Mouse (Mus musculus): ENCODE measurements around the gene Dst. TPM values are rescaled to one million over a fixed set of nuclear protein-coding genes. Genes with fewer than 3 reads are reported as not detected.

Dst gene
- polyA plus RNA-seq, 2 experiments, result 4.3 to 5.0 TPM

GRCm38 (mm10) chr1:34135535-34135934 is 227.5 kb downstream of the Dst start:
- Histone ChIP-seq H3K27ac (no peak overlapping the region), H3K4me2 (ENCODE audit: low read depth) (no peak overlapping the region), H3K4me1 (replicated peaks; ENCODE audit: control insufficient read depth in 2 of 2, insufficient read depth in 2 of 2, low read length in 1 of 2) (0 out of 4 replicates have a peak, but pooled peaks cover 0 to 2% of the 10 kb centered on the region in 2 experiments), H3K27me3 (ENCODE audit: control insufficient read depth, insufficient read depth, low read length) (no peaks in the 10 kb centered on the region), H3K9ac (replicated peaks) (no peak overlapping the region), H3K4me3 (ENCODE audit: insufficient read depth in 1 of 2, low read depth in 2 of 2, low read length in 2 of 2) (no peak overlapping the region), H3K36me3 (replicated peaks; ENCODE audit: control insufficient read depth, insufficient read depth, low read depth) (no peaks in the 10 kb centered on the region), H3K9me3 (ENCODE audit: control insufficient read depth, low read length) (no peaks in the 10 kb centered on the region)
- WGBS (ENCODE audit: insufficient replicate concordance), result 65% methylated on average over 3 of the region's 3 CpGs
- TF ChIP-seq CTCF (IDR thresholded peaks at IDR 0.05; ENCODE audit: low read depth) (no peak), EP300 (IDR thresholded peaks at IDR 0.05; ENCODE audit: low read depth) (no peak)
- ATAC-seq (ENCODE audit: insufficient read depth) (no peak), DNase-seq (ENCODE audit: low read depth in 3 of 3, low spot score in 3 of 3) (no peak)

- DNase-seq (ENCODE audit: low read depth in 3 of 3, low spot score in 3 of 3) (no peak), ATAC-seq (ENCODE audit: insufficient read depth) (no peak)
- Histone ChIP-seq H3K4me2 (ENCODE audit: low read depth) (no peak overlapping the region), H3K27me3 (ENCODE audit: control insufficient read depth, insufficient read depth, low read length) (no peaks in the 10 kb centered on the region), H3K4me1 (replicated peaks; ENCODE audit: control insufficient read depth in 2 of 2, insufficient read depth in 2 of 2, low read length in 1 of 2) (0 out of 4 replicates have a peak, but pooled peaks cover 0 to 2% of the 10 kb centered on the region in 2 experiments), H3K4me3 (ENCODE audit: insufficient read depth in 1 of 2, low read depth in 2 of 2, low read length in 2 of 2) (no peak overlapping the region), H3K36me3 (replicated peaks; ENCODE audit: control insufficient read depth, insufficient read depth, low read depth) (no peaks in the 10 kb centered on the region), H3K9me3 (ENCODE audit: control insufficient read depth, low read length) (no peaks in the 10 kb centered on the region), H3K9ac (replicated peaks) (no peak overlapping the region), H3K27ac (no peak overlapping the region)
- 58% methylated on average over 13 of the region's 13 CpGs for WGBS (ENCODE audit: insufficient replicate concordance)
- no peak for TF ChIP-seq EP300 (IDR thresholded peaks at IDR 0.05; ENCODE audit: low read depth)
- TF ChIP-seq CTCF (IDR thresholded peaks at IDR 0.05; ENCODE audit: low read depth), result no peak
Observed at GRCm38 (mm10) chr1:34139191-34139853, 231.3 kb downstream of the Dst start.

GRCm38 (mm10) chr1:34139871-34140471 is 231.9 kb downstream of the Dst start:
- DNase-seq (ENCODE audit: low read depth in 3 of 3, low spot score in 3 of 3), result no peak
- TF ChIP-seq EP300 (IDR thresholded peaks at IDR 0.05; ENCODE audit: low read depth) (no peak), CTCF (IDR thresholded peaks at IDR 0.05; ENCODE audit: low read depth) (no peak)
- Histone ChIP-seq H3K4me3 (ENCODE audit: insufficient read depth in 1 of 2, low read depth in 2 of 2, low read length in 2 of 2) (no peak overlapping the region), H3K9me3 (ENCODE audit: control insufficient read depth, low read length) (no peaks in the 10 kb centered on the region), H3K9ac (replicated peaks) (no peak overlapping the region), H3K27ac (no peak overlapping the region), H3K36me3 (replicated peaks; ENCODE audit: control insufficient read depth, insufficient read depth, low read depth) (no peaks in the 10 kb centered on the region), H3K4me1 (replicated peaks; ENCODE audit: control insufficient read depth in 2 of 2, insufficient read depth in 2 of 2, low read length in 1 of 2) (0 out of 4 replicates have a peak, but pooled peaks cover 0 to 2% of the 10 kb centered on the region in 2 experiments), H3K4me2 (ENCODE audit: low read depth) (no peak overlapping the region), H3K27me3 (ENCODE audit: control insufficient read depth, insufficient read depth, low read length) (no peaks in the 10 kb centered on the region)
- 50% methylated on average over 6 of the region's 6 CpGs for WGBS (ENCODE audit: insufficient replicate concordance)
- no peak for ATAC-seq (ENCODE audit: insufficient read depth)

GRCm38 (mm10) chr1:34140686-34141085 is 232.7 kb downstream of the Dst start:
- Histone ChIP-seq H3K27ac (no peak overlapping the region), H3K27me3 (ENCODE audit: control insufficient read depth, insufficient read depth, low read length) (no peaks in the 10 kb centered on the region), H3K4me2 (ENCODE audit: low read depth) (no peak overlapping the region), H3K4me1 (replicated peaks; ENCODE audit: control insufficient read depth in 2 of 2, insufficient read depth in 2 of 2, low read length in 1 of 2) (0 out of 4 replicates have a peak, but pooled peaks cover 0 to 2% of the 10 kb centered on the region in 2 experiments), H3K9me3 (ENCODE audit: control insufficient read depth, low read length) (no peaks in the 10 kb centered on the region), H3K9ac (replicated peaks) (no peak overlapping the region), H3K36me3 (replicated peaks; ENCODE audit: control insufficient read depth, insufficient read depth, low read depth) (no peaks in the 10 kb centered on the region), H3K4me3 (ENCODE audit: insufficient read depth in 1 of 2, low read depth in 2 of 2, low read length in 2 of 2) (no peak overlapping the region)
- 50% methylated on average over 3 of the region's 3 CpGs for WGBS (ENCODE audit: insufficient replicate concordance)
- no peak for DNase-seq (ENCODE audit: low read depth in 3 of 3, low spot score in 3 of 3)
- ATAC-seq (ENCODE audit: insufficient read depth), result no peak
- no peak for TF ChIP-seq EP300 (IDR thresholded peaks at IDR 0.05; ENCODE audit: low read depth)
- no peak for TF ChIP-seq CTCF (IDR thresholded peaks at IDR 0.05; ENCODE audit: low read depth)

- Histone ChIP-seq H3K9me3 (ENCODE audit: control insufficient read depth, low read length) (no peaks in the 10 kb centered on the region), H3K4me2 (ENCODE audit: low read depth) (no peak overlapping the region), H3K9ac (replicated peaks) (no peak overlapping the region), H3K36me3 (replicated peaks; ENCODE audit: control insufficient read depth, insufficient read depth, low read depth) (no peaks in the 10 kb centered on the region), H3K4me1 (replicated peaks; ENCODE audit: control insufficient read depth in 2 of 2, insufficient read depth in 2 of 2, low read length in 1 of 2) (0 out of 4 replicates have a peak, but pooled peaks cover 0 to 2% of the 10 kb centered on the region in 2 experiments), H3K27me3 (ENCODE audit: control insufficient read depth, insufficient read depth, low read length) (no peaks in the 10 kb centered on the region), H3K4me3 (ENCODE audit: insufficient read depth in 1 of 2, low read depth in 2 of 2, low read length in 2 of 2) (no peak overlapping the region), H3K27ac (no peak overlapping the region)
- ATAC-seq (ENCODE audit: insufficient read depth) (no peak), DNase-seq (ENCODE audit: low read depth in 3 of 3, low spot score in 3 of 3) (no peak)
- TF ChIP-seq EP300 (IDR thresholded peaks at IDR 0.05; ENCODE audit: low read depth) (no peak), CTCF (IDR thresholded peaks at IDR 0.05; ENCODE audit: low read depth) (no peak)
- WGBS (ENCODE audit: insufficient replicate concordance), result 61% methylated on average over 9 of the region's 9 CpGs
Observed at GRCm38 (mm10) chr1:34142951-34143580, 235.0 kb downstream of the Dst start.

Measured in liver, embryonic 14.5 days (tissue).